Mouse (Mus musculus): ENCODE results near the gene Pou2f2. TPM values are rescaled to one million over a fixed set of nuclear protein-coding genes. Genes with fewer than 3 reads are reported as not detected.

Gene Pou2f2
- 8.4 and 10.6 TPM in 2 replicates for polyA plus RNA-seq (2012; rRNA removed)

DNA sequence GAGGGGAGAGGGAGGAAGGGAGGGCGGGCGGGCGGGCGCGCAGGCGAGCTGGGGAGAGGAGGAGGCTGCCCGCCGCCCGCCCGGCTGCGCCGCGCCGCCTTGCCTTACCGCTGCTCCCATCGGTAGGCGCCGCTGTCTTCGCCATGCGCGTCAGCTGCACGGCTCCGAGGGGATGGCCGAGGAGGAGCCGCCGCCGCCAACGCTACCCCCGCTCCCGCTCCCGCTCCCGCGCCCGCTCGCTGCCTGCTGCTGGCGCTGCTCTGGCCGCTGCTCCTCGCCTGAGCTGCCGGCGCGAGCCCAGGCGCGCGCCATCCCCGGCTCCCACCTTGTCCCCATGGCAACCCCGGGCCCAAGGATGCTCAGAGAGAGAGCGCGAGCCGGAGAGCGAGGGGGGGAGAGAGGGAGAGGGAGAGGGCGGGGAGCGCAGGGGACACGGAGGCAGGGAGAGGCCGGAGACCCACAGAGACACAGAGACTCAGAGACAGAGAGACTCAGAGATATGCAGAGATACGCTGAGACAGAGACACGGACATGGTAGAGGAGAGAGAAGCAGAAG, at the start of gene Pou2f2:
Pou2f2 (minus strand) TSS at position 121 of the 556 bp plus-strand sequence.
- Histone ChIP-seq H3K27me3 (ENCODE audit: control insufficient read depth, insufficient read depth, low read length) (no peaks in the 10 kb centered on the region), H3K4me1 (ENCODE audit: control insufficient read depth, insufficient read depth, low read length) (peaks cover 21% of the 10 kb centered on the region), H3K4me3 (replicated peaks; ENCODE audit: insufficient read depth, low read depth, low read length) (peak within 1 kb of the TSS; percentile 92), H3K27ac (ENCODE audit: insufficient read depth, low read length) (peak within 1 kb of the TSS; percentile 98)
- TF ChIP-seq CTCF (IDR thresholded peaks at IDR 0.05; ENCODE audit: borderline replicate concordance, insufficient read depth, low read depth, low read length) (no peak; the same call in 1 of the 2 replicates), POLR2A (IDR thresholded peaks at IDR 0.05; ENCODE audit: borderline replicate concordance, insufficient read depth, low read length) (peak; percentile 27; the same call in 1 of the 2 replicates)
- peak; percentile 89 to 91 for DNase-seq
- under 1% methylated on average over 43 of the region's 56 CpGs for WGBS

DNA sequence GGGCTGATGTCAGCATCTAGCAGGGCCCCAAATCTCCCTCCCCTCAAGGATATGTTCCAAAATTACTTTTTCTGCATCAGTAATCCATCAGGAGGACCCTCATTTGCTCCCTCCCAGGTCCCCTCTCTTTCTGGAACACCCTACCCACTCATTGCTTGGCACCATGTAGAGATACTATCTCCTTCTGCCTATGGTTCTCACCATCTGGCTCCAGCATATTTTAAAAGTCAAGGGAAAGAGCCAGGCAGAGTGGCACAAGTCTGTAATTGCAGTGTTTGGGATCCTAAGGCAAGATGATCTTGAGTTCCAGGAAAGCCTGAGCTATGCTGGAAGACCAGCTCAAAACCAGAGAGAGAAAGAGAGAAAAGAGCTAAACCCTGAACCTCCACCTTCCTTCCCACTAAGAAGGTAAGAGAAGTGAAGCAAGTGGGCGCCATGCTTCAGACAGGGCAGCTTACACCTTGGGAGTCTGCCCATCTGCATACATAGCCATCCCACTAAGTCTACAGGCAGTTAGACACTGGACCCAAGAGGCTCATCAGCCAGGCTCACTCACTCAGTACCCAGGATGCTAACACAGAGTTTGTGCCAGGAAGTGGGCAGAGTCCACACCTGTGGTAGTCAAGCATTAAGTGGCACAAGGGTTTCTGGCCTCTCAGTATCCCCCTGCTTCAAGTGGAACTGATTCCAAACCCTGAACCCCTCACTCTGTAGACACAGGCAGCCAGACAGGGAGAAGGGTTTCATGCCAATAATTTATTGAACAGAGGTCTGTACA, 48.2 kb upstream of the Pou2f2 start:
- H3K4me1 ChIP-seq (ENCODE audit: control insufficient read depth, insufficient read depth, low read length) = peaks cover 9% of the 10 kb centered on the region
- H3K27ac ChIP-seq (ENCODE audit: insufficient read depth, low read length) = 0 out of 2 replicates have a peak overlapping the region, but pooled peaks have one; percentile 19
- 86% methylated on average over 1 of the region's 1 CpGs for WGBS
- H3K27me3 ChIP-seq (ENCODE audit: control insufficient read depth, insufficient read depth, low read length) = no peaks in the 10 kb centered on the region
- H3K4me3 ChIP-seq (replicated peaks; ENCODE audit: insufficient read depth, low read depth, low read length) = no peak overlapping the region
- no peak for DNase-seq
- TF ChIP-seq CTCF (IDR thresholded peaks at IDR 0.05; ENCODE audit: borderline replicate concordance, insufficient read depth, low read depth, low read length) = no peak
- TF ChIP-seq POLR2A (IDR thresholded peaks at IDR 0.05; ENCODE audit: borderline replicate concordance, insufficient read depth, low read length) = no peak

DNA sequence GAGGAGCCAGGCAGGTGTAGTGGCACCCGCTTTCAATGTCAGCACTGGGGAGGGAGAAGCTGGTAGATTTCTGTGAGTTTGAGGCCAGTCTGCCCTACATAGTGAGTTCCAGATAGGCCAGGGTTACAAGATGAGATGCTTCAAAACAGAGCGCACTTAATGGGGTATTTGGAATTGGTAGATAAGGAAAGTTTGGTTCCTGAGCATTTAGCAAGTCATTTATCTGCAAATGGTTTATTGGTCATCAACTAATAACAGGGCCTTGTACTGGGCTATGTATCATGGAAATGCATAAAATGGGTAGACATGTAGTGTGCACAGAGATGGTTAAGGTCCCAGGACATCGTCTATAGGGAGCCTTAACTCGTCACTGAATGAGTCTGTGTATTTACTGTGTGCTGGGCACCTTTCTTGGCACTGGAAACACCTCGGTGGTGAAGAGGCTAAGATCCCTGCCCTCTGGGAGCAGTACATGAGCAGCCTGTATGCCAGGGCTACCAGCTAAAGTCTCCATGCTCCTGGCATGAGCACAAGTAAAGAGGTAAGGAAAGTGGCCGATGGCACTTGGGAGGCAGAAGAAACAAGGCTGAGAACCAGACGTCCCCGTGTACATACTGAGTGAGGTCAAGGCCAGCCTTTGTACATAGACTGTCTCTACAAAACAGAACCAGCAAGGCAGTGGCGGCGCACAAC, 42.9 kb upstream of the Pou2f2 start:
- Histone ChIP-seq H3K27me3 (ENCODE audit: control insufficient read depth, insufficient read depth, low read length) (no peaks in the 10 kb centered on the region), H3K27ac (ENCODE audit: insufficient read depth, low read length) (no peak overlapping the region), H3K4me1 (ENCODE audit: control insufficient read depth, insufficient read depth, low read length) (peaks cover 13% of the 10 kb centered on the region), H3K4me3 (replicated peaks; ENCODE audit: insufficient read depth, low read depth, low read length) (no peak overlapping the region)
- no peak for TF ChIP-seq POLR2A (IDR thresholded peaks at IDR 0.05; ENCODE audit: borderline replicate concordance, insufficient read depth, low read length)
- 80% methylated on average over 10 of the region's 10 CpGs for WGBS
- DNase-seq = no peak

DNA sequence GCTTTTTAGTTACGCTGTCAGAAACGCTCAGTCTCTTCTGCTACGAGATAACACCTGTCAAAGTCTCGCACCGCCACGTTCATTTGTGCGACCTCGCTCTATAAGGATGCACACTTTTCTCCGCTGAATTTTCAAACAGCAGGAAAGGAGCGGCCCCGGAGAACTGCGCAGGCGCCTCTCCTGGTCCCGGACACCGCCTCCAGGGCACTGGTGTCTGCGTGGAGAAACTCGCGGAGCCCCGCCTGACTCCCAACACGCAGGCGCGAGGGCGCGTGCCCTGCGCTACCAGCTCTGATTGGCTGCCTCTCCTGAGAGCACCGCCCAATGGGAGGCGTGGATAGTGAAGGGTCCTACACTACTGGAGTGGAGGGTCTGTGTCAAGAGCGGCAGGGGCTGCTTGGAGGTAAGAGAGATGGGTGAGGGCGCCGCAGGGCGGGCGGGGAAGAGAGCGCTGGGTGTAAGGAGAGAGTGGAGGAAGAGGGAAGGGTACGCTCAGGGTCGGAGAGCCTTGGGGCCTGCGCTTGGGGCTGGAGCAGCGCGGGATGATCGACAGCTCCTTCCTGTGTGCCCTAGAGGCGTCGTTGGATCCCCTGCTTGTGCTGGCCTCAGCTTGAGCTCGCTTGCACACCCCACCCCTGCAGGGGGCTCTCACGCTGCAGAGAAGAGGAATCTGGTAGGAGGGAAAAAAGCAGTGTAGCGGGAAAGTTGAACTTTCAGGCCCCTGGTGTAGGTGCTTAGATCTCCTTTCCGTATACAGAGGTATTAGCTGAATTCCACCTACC, 41.8 kb upstream of the Pou2f2 start, which contains the start of gene Zfp526:
Zfp526 (plus strand) TSS at position 324 of the 782 bp plus-strand sequence.
- peak within 1 kb of the TSS; percentile 30; the same call in 1 of the 2 replicates for H3K27ac ChIP-seq (ENCODE audit: insufficient read depth, low read length)
- peak; percentile 97 to 99 for DNase-seq
- H3K4me3 ChIP-seq (replicated peaks; ENCODE audit: insufficient read depth, low read depth, low read length) = peak within 1 kb of the TSS; percentile 97
- peaks cover 9% of the 10 kb centered on the region for H3K4me1 ChIP-seq (ENCODE audit: control insufficient read depth, insufficient read depth, low read length)
- no peaks in the 10 kb centered on the region for H3K27me3 ChIP-seq (ENCODE audit: control insufficient read depth, insufficient read depth, low read length)
- WGBS = under 1% methylated on average over 45 of the region's 45 CpGs
- TF ChIP-seq POLR2A (IDR thresholded peaks at IDR 0.05; ENCODE audit: borderline replicate concordance, insufficient read depth, low read length) (peak; percentile 84), CTCF (IDR thresholded peaks at IDR 0.05; ENCODE audit: borderline replicate concordance, insufficient read depth, low read depth, low read length) (no peak)

DNA sequence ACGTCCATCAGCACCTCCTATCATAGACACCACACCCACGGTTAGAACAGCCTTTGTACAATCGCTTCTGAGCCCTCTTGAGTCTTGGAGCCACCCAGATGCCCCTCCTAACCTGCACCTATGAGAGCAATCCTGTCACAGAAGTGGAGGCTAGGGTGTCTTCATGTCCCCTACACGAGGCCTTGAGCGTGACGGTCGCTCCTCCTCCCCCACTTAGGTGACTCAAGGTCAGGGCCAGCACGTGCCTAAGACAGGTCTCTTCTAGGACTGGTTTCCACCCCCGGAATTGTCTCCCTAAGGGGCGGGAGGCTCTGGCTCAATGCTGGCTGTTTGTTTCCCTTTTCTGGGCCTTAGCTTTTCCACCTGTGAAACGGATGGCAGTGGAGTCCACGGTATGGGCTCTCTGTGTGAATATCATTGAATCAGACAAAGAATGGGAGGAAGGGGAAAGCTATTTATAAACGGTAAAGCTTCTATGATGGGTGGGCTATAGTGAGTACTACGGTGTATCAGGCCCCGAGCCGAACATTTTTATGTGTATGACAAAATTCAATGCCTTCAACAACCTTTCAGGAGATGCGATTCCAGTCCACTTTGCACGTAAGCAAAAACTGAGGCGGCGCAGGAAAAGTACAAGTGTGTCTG, 41.1 kb upstream of the Pou2f2 start, which contains the start of gene Dedd2:
Dedd2 (minus strand) TSS at position 159 of the 645 bp plus-strand sequence.
- TF ChIP-seq POLR2A (IDR thresholded peaks at IDR 0.05; ENCODE audit: borderline replicate concordance, insufficient read depth, low read length) (no peak), CTCF (IDR thresholded peaks at IDR 0.05; ENCODE audit: borderline replicate concordance, insufficient read depth, low read depth, low read length) (no peak)
- H3K27me3 ChIP-seq (ENCODE audit: control insufficient read depth, insufficient read depth, low read length) = no peaks in the 10 kb centered on the region
- peak within 1 kb of the TSS; percentile 50 for H3K27ac ChIP-seq (ENCODE audit: insufficient read depth, low read length)
- peaks cover 9% of the 10 kb centered on the region for H3K4me1 ChIP-seq (ENCODE audit: control insufficient read depth, insufficient read depth, low read length)
- DNase-seq = peak; percentile 38 to 48
- 4% methylated on average over 20 of the region's 20 CpGs for WGBS
- peak within 1 kb of the TSS; percentile 97 for H3K4me3 ChIP-seq (replicated peaks; ENCODE audit: insufficient read depth, low read depth, low read length)

GRCm38 (mm10) chr7:25219756-25220456, 40.4 kb upstream of the Pou2f2 start:
- H3K4me1 ChIP-seq (ENCODE audit: control insufficient read depth, insufficient read depth, low read length) = peaks cover 9% of the 10 kb centered on the region
- no peak for TF ChIP-seq CTCF (IDR thresholded peaks at IDR 0.05; ENCODE audit: borderline replicate concordance, insufficient read depth, low read depth, low read length)
- TF ChIP-seq POLR2A (IDR thresholded peaks at IDR 0.05; ENCODE audit: borderline replicate concordance, insufficient read depth, low read length) = peak; percentile 90; the same call in 1 of the 2 replicates
- WGBS = 3% methylated on average over 31 of the region's 31 CpGs
- DNase-seq = peak; percentile 98
- H3K27me3 ChIP-seq (ENCODE audit: control insufficient read depth, insufficient read depth, low read length) = no peaks in the 10 kb centered on the region
- H3K27ac ChIP-seq (ENCODE audit: insufficient read depth, low read length) = peak overlapping the region; percentile 50
- H3K4me3 ChIP-seq (replicated peaks; ENCODE audit: insufficient read depth, low read depth, low read length) = peak overlapping the region; percentile 93

Data from cerebellum, adult 2 months (tissue).